Mouse (Mus musculus): Measurements from ENCODE around the gene Nrip2.

DNA sequence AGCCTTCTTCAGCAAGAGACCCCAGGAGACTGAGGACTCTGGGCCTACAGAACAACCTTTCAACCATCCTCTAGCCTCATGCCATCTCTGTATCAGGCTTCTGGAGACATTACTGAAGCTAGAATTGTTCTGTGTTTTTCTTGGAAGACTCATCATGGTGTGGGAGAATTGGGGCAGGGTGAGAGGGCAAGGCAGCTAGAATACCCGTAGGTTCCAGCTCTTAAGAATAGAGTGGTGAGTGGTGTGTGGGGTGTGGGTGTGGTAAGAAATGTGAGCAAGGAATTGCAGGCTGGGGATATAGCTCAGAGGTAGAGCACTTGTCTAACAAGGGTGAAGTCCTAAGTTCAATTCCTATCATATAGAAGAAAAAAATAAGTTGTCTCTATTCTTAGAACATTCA is 14.1 kb upstream of the Nrip2 start:
- TF ChIP-seq CTCF (IDR thresholded peaks at IDR 0.05; ENCODE audit: low read depth), result no peak
- no peak for TF ChIP-seq EP300 (IDR thresholded peaks at IDR 0.05; ENCODE audit: low read depth)
